Mouse (Mus musculus): Measurements from ENCODE around the gene Zbtb20. TPM values are rescaled to one million over a fixed set of nuclear protein-coding genes. Genes with fewer than 3 reads are reported as not detected.

Zbtb20 gene
- polyA plus RNA-seq, 1 experiment: 21.1 TPM

- no peak for DNase-seq (ENCODE audit: extremely low spot score in 1 of 2, low spot score in 1 of 2)
Measured at GRCm38 (mm10) chr16:43466749-43467065, 591.0 kb downstream of the Zbtb20 start.

GRCm38 (mm10) chr16:43471060-43471459, 595.4 kb downstream of the Zbtb20 start:
- DNase-seq (ENCODE audit: extremely low spot score in 1 of 2, low spot score in 1 of 2): no peak

GRCm38 (mm10) chr16:43474941-43475728, 599.5 kb downstream of the Zbtb20 start:
- DNase-seq (ENCODE audit: extremely low spot score in 1 of 2, low spot score in 1 of 2): no peak

GRCm38 (mm10) chr16:43476921-43477320, 601.2 kb downstream of the Zbtb20 start:
- no peak for DNase-seq (ENCODE audit: extremely low spot score in 1 of 2, low spot score in 1 of 2)

GRCm38 (mm10) chr16:43478352-43478751, 602.7 kb downstream of the Zbtb20 start:
- DNase-seq (ENCODE audit: extremely low spot score in 1 of 2, low spot score in 1 of 2): no peak

- no peak for DNase-seq (ENCODE audit: extremely low spot score in 1 of 2, low spot score in 1 of 2)
Measured at GRCm38 (mm10) chr16:43480532-43480931, 604.9 kb downstream of the Zbtb20 start.

GRCm38 (mm10) chr16:43482125-43482524, 606.4 kb downstream of the Zbtb20 start:
- DNase-seq (ENCODE audit: extremely low spot score in 1 of 2, low spot score in 1 of 2): no peak

GRCm38 (mm10) chr16:43482738-43483137, 607.1 kb downstream of the Zbtb20 start:
- no peak for DNase-seq (ENCODE audit: extremely low spot score in 1 of 2, low spot score in 1 of 2)

- no peak for DNase-seq (ENCODE audit: extremely low spot score in 1 of 2, low spot score in 1 of 2)
Measured at GRCm38 (mm10) chr16:43484400-43484799, 608.7 kb downstream of the Zbtb20 start.

- no peak for DNase-seq (ENCODE audit: extremely low spot score in 1 of 2, low spot score in 1 of 2)
Measured at GRCm38 (mm10) chr16:43489362-43489761, 613.7 kb downstream of the Zbtb20 start.

- DNase-seq (ENCODE audit: extremely low spot score in 1 of 2, low spot score in 1 of 2): no peak
Measured at GRCm38 (mm10) chr16:43489984-43490383, 614.3 kb downstream of the Zbtb20 start.

- DNase-seq (ENCODE audit: extremely low spot score in 1 of 2, low spot score in 1 of 2): no peak
Measured at GRCm38 (mm10) chr16:43492863-43493262, 617.2 kb downstream of the Zbtb20 start.

GRCm38 (mm10) chr16:43493596-43494385, 618.1 kb downstream of the Zbtb20 start:
- no peak for DNase-seq (ENCODE audit: extremely low spot score in 1 of 2, low spot score in 1 of 2)

GRCm38 (mm10) chr16:43495175-43495818, 619.6 kb downstream of the Zbtb20 start:
- no peak for DNase-seq (ENCODE audit: extremely low spot score in 1 of 2, low spot score in 1 of 2)

- DNase-seq (ENCODE audit: extremely low spot score in 1 of 2, low spot score in 1 of 2): no peak
Measured at GRCm38 (mm10) chr16:43497093-43497492, 621.4 kb downstream of the Zbtb20 start.

GRCm38 (mm10) chr16:43500132-43500853, 624.6 kb downstream of the Zbtb20 start:
- DNase-seq (ENCODE audit: extremely low spot score in 1 of 2, low spot score in 1 of 2): no peak

- DNase-seq (ENCODE audit: extremely low spot score in 1 of 2, low spot score in 1 of 2): no peak
Measured at GRCm38 (mm10) chr16:43501284-43501683, 625.6 kb downstream of the Zbtb20 start.

GRCm38 (mm10) chr16:43502339-43503009, 626.8 kb downstream of the Zbtb20 start:
- DNase-seq (ENCODE audit: extremely low spot score in 1 of 2, low spot score in 1 of 2): no peak

- DNase-seq (ENCODE audit: extremely low spot score in 1 of 2, low spot score in 1 of 2): no peak
Measured at GRCm38 (mm10) chr16:43503010-43503635, 627.4 kb downstream of the Zbtb20 start.

GRCm38 (mm10) chr16:43503636-43504010, 627.9 kb downstream of the Zbtb20 start:
- DNase-seq (ENCODE audit: extremely low spot score in 1 of 2, low spot score in 1 of 2): no peak
